7 mouse cellular contexts compared by ENCODE assay signal in genomic region chr4:44113393-44114138, GRCm38 (mm10). TPM values are rescaled to one million over a fixed set of nuclear protein-coding genes. Genes with fewer than 3 reads are reported as not detected.
DNase-seq lines count a peak whose midpoint lies in the region; ATAC-seq and TF ChIP-seq lines count a peak whose summit lies in the region.

No protein-coding gene starts in this region.

- no peak for TF ChIP-seq CTCF in layer of hippocampus, adult 2 months (conservative IDR thresholded peaks at IDR 0.05)

- no peak overlapping the region for H3K9ac ChIP-seq in neural tube, embryonic 13.5 days
- no peak overlapping the region for H3K9ac ChIP-seq in forebrain, embryonic 11.5 days (ENCODE audit: low read length)

- H3K9me3 ChIP-seq in embryonic facial prominence, embryonic 10.5 days, result no peaks in the 10 kb centered on the region
- no peaks in the 10 kb centered on the region for H3K9me3 ChIP-seq in neural tube, embryonic 13.5 days
- H3K9me3 ChIP-seq in forebrain, embryonic 11.5 days (ENCODE audit: control insufficient read depth, low read length), result no peaks in the 10 kb centered on the region

- no peak for ATAC-seq in neural tube, embryonic 13.5 days (ENCODE audit: low read depth)
- no peak for ATAC-seq in forebrain, embryonic 11.5 days (replicated peaks; ENCODE audit: low FRiP score)

- 0 out of 2 replicates have a peak, but pooled peaks cover 4% of the 10 kb centered on the region for H3K36me3 ChIP-seq in embryonic facial prominence, embryonic 10.5 days (replicated peaks)
- peaks cover 6% of the 10 kb centered on the region; the same call in 1 of the 2 replicates for H3K36me3 ChIP-seq in neural tube, embryonic 13.5 days
- H3K36me3 ChIP-seq in forebrain, embryonic 11.5 days (ENCODE audit: control insufficient read depth, insufficient read depth, low read length), result no peaks in the 10 kb centered on the region

- peak overlapping the region; percentile 75 for H3K27ac ChIP-seq in layer of hippocampus, adult 2 months
- H3K27ac ChIP-seq in embryonic facial prominence, embryonic 10.5 days (replicated peaks), result 0 out of 2 replicates have a peak overlapping the region, but pooled peaks have one; percentile 1
- H3K27ac ChIP-seq in neural tube, embryonic 13.5 days (replicated peaks), result no peak overlapping the region
- no peak overlapping the region for H3K27ac ChIP-seq in forebrain, embryonic 11.5 days (ENCODE audit: low read depth, low read length)

- H3K27me3 ChIP-seq in embryonic facial prominence, embryonic 10.5 days (replicated peaks; ENCODE audit: low read depth, poor library complexity, severe bottlenecking), result no peaks in the 10 kb centered on the region
- H3K27me3 ChIP-seq in neural tube, embryonic 13.5 days, result no peaks in the 10 kb centered on the region
- no peaks in the 10 kb centered on the region for H3K27me3 ChIP-seq in forebrain, embryonic 11.5 days (ENCODE audit: control insufficient read depth, insufficient read depth, low read length)

- DNase-seq in layer of hippocampus, adult 2 months (ENCODE audit: low spot score in 2 of 2), result peak in 1 of 2 experiments; percentile 15
- no peak for DNase-seq in layer of hippocampus, adult 9-10 months (ENCODE audit: low spot score)
- DNase-seq in MEL-GATA-1-ER (ENCODE audit: extremely low read depth, low read depth), result peak; percentile 71
- DNase-seq in embryonic facial prominence, embryonic 10.5 days (ENCODE audit: low spot score), result peak; percentile 57
- DNase-seq in gastrocnemius, postnatal 4 days (ENCODE audit: low spot score in 2 of 2), result no peak
- DNase-seq in forebrain, embryonic 11.5 days (ENCODE audit: low spot score), result no peak

- peak overlapping the region; percentile 14 for H3K4me2 ChIP-seq in neural tube, embryonic 13.5 days
- H3K4me2 ChIP-seq in forebrain, embryonic 11.5 days (ENCODE audit: low read depth, low read length, severe bottlenecking), result no peak overlapping the region

- 30% methylated on average over 16 of the region's 16 CpGs for WGBS in embryonic facial prominence, embryonic 10.5 days
- WGBS in neural tube, embryonic 13.5 days, result 42% methylated on average over 16 of the region's 16 CpGs
- 46% methylated on average over 16 of the region's 16 CpGs for WGBS in forebrain, embryonic 11.5 days

- peaks cover 19% of the 10 kb centered on the region for H3K4me1 ChIP-seq in embryonic facial prominence, embryonic 10.5 days
- H3K4me1 ChIP-seq in neural tube, embryonic 13.5 days (replicated peaks), result peaks cover 11% of the 10 kb centered on the region
- H3K4me1 ChIP-seq in forebrain, embryonic 11.5 days (replicated peaks; ENCODE audit: control insufficient read depth, insufficient read depth, low read length), result no peaks in the 10 kb centered on the region

- H3K4me3 ChIP-seq in layer of hippocampus, adult 2 months, result peak overlapping the region; percentile 18; the same call in 1 of the 2 replicates
- no peak overlapping the region for H3K4me3 ChIP-seq in embryonic facial prominence, embryonic 10.5 days
- no peak overlapping the region for H3K4me3 ChIP-seq in neural tube, embryonic 13.5 days
- no peak overlapping the region for H3K4me3 ChIP-seq in forebrain, embryonic 11.5 days (ENCODE audit: low read depth, low read length)

RNA-seq across cellular contexts. Expression of gene Gne, which starts 29.6 kb away (rescaled TPM):
- 10 to 100 TPM; 47.4 to 53.1 TPM for total RNA-seq in layer of hippocampus, adult 2 months (2021)
- 20.5 and 20.8 TPM in 2 replicates for polyA plus RNA-seq in embryonic facial prominence, embryonic 10.5 days (2016; fragmentation: Nextera tagmentation; extraction: Ambion mirVana)
- 23.3 and 25.4 TPM in 2 replicates for polyA plus RNA-seq in neural tube, embryonic 13.5 days (2015; fragmentation: Nextera tagmentation; extraction: Ambion mirVana)
- 10 to 100 TPM; 23.6 to 31.2 TPM for total RNA-seq in gastrocnemius, postnatal 4 days (2021)
- 18.8 and 20.8 TPM in 2 replicates for polyA plus RNA-seq in forebrain, embryonic 11.5 days (2014; fragmentation: Nextera tagmentation; extraction: Ambion mirVana)

Comparison
In these comparisons a context has a peak if more than half of its experiments do, and no peak if none do; other contexts are left out.
1. DNase-seq: peak in MEL-GATA-1-ER (single experiment) and embryonic facial prominence, embryonic 10.5 days (single experiment); none in layer of hippocampus, adult 9-10 months (single experiment), gastrocnemius, postnatal 4 days (0 of 2) and forebrain, embryonic 11.5 days (single experiment).
2. H3K27ac ChIP-seq: peak in layer of hippocampus, adult 2 months (single experiment) and embryonic facial prominence, embryonic 10.5 days (single experiment); none in neural tube, embryonic 13.5 days (single experiment) and forebrain, embryonic 11.5 days (single experiment).